Mouse (Mus musculus) CH12.LX (cell line): Measurements from ENCODE around the gene Dscaml1. TPM values are rescaled to one million over a fixed set of nuclear protein-coding genes. Genes with fewer than 3 reads are reported as not detected.

ENCODE experiments used
- DNase-seq: peaks from one replicate; pipeline ENCODE4 v3.0.0-alpha.2; 2013; ENCODE audit errors: extremely low read depth
- H3K27ac ChIP-seq: 2 replicates; pipeline ENCODE4 v1.5.1; 2012; ENCODE audit warnings: low read depth, mild to moderate bottlenecking, control low read depth, moderate library complexity; ENCODE audit not compliant: insufficient read depth
- H3K27me3 ChIP-seq: replicated peaks from 2 replicates; pipeline ENCODE3; 2012; ENCODE audit warnings: inconsistent platforms
- H3K36me3 ChIP-seq, 2 experiments: replicated peaks in 1 of 2; 2 replicates each; pipeline versions ENCODE3 to v1.6.1; 2012; ENCODE audit warnings: inconsistent platforms in 1 of 2, low read length in 1 of 2, mild to moderate bottlenecking in 1 of 2, mixed read lengths in 1 of 2, moderate library complexity in 1 of 2; ENCODE audit not compliant: control insufficient read depth in 1 of 2, insufficient read depth in 1 of 2
- H3K4me1 ChIP-seq, 2 experiments: 2 replicates each; pipeline ENCODE4 v1.6.1; 2012; ENCODE audit warnings: inconsistent platforms in 1 of 2, moderate library complexity in 1 of 2; ENCODE audit not compliant: insufficient read depth in 2 of 2, control insufficient read depth in 1 of 2
- H3K4me2 ChIP-seq: 2 replicates; pipeline ENCODE4 v1.6.1; 2012; ENCODE audit warnings: low read depth, mild to moderate bottlenecking, control low read depth; ENCODE audit not compliant: poor library complexity, insufficient read depth, severe bottlenecking
- H3K4me3 ChIP-seq, 3 experiments: fragments of 150-350 bp in 1 of 3; sonication (generic) in 1 of 3; replicated peaks in 1 of 3; 2 replicates each; pipeline versions ENCODE3 to v1.5.1; 2011 to 2012; ENCODE audit warnings: low read depth in 2 of 3, low read length in 2 of 3, mild to moderate bottlenecking in 2 of 3, moderate library complexity in 2 of 3, control low read depth in 1 of 3, improper control_type of control experiment in 1 of 3, inconsistent platforms in 1 of 3, mixed read lengths in 1 of 3; ENCODE audit not compliant: poor library complexity in 1 of 3
- H3K79me2 ChIP-seq: replicated peaks from 2 replicates; pipeline ENCODE4 v1.6.1; 2012; ENCODE audit warnings: mild to moderate bottlenecking, moderate library complexity; ENCODE audit not compliant: control insufficient read depth, poor library complexity, insufficient read depth, severe bottlenecking; ENCODE audit errors: extremely low read depth
- H3K9ac ChIP-seq: 2 replicates; pipeline ENCODE4 v1.6.1; 2012; ENCODE audit warnings: low read depth, mild to moderate bottlenecking, control low read depth, moderate library complexity; ENCODE audit not compliant: insufficient read depth
- H3K9me3 ChIP-seq: replicated peaks from 2 replicates; pipeline ENCODE3; 2012; ENCODE audit warnings: low read length, inconsistent platforms, mixed read lengths
- CHD1 ChIP-seq: IDR thresholded peaks from 2 replicates; pipeline ENCODE4 v1.6.1; 2012; ENCODE audit warnings: low read depth, low read length, improper control_type of control experiment, inconsistent platforms
- ELF1 ChIP-seq: IDR thresholded peaks from 2 replicates; pipeline ENCODE4 v1.6.1; 2014; ENCODE audit warnings: low read depth, mild to moderate bottlenecking, inconsistent platforms, low read length, improper control_type of control experiment
- ETS1 ChIP-seq: conservative IDR thresholded peaks from 2 replicates; pipeline ENCODE4 v1.6.1; 2012; ENCODE audit warnings: low read depth, mild to moderate bottlenecking, inconsistent platforms, low read length, improper control_type of control experiment, moderate library complexity
- GABPA ChIP-seq: IDR thresholded peaks from 2 replicates; pipeline ENCODE4 v1.6.1; 2012; ENCODE audit warnings: low read depth, low read length, improper control_type of control experiment, inconsistent platforms; ENCODE audit not compliant: insufficient replicate concordance
- JUN ChIP-seq: IDR thresholded peaks from 2 replicates; pipeline ENCODE4 v1.6.1; 2011; ENCODE audit warnings: low read depth, mild to moderate bottlenecking, low read length, improper control_type of control experiment, moderate library complexity; ENCODE audit not compliant: insufficient read depth
- KAT2A ChIP-seq: IDR thresholded peaks from 2 replicates; pipeline ENCODE4 v1.6.1; 2012; ENCODE audit warnings: low read length, improper control_type of control experiment, inconsistent platforms; ENCODE audit not compliant: insufficient replicate concordance
- MAFK ChIP-seq: IDR thresholded peaks from 2 replicates; pipeline ENCODE4 v1.6.1; 2011; ENCODE audit warnings: low read length, improper control_type of control experiment; ENCODE audit not compliant: insufficient replicate concordance
- MAX ChIP-seq: IDR thresholded peaks from 2 replicates; pipeline ENCODE4 v1.6.1; 2011; ENCODE audit warnings: low read length, improper control_type of control experiment
- MXI1 ChIP-seq: IDR thresholded peaks from 2 replicates; pipeline ENCODE4 v1.6.1; 2011; ENCODE audit warnings: mild to moderate bottlenecking, low read depth, low read length, improper control_type of control experiment
- NRF1 ChIP-seq: IDR thresholded peaks from 2 replicates; pipeline ENCODE4 v1.6.1; 2014; ENCODE audit warnings: low read depth, mild to moderate bottlenecking, inconsistent platforms, low read length, improper control_type of control experiment, moderate library complexity
- PAX5 ChIP-seq: IDR thresholded peaks from 2 replicates; pipeline ENCODE4 v1.6.1; 2012; ENCODE audit warnings: low read length, inconsistent platforms, mixed read lengths
- RCOR1 ChIP-seq: conservative IDR thresholded peaks from 2 replicates; pipeline ENCODE4 v1.6.1; 2012; ENCODE audit warnings: low read depth, mild to moderate bottlenecking, inconsistent platforms, low read length, improper control_type of control experiment
- TBP ChIP-seq: conservative IDR thresholded peaks from 2 replicates; pipeline ENCODE4 v1.6.1; 2011; ENCODE audit warnings: low read depth, low read length, improper control_type of control experiment
- ZNF384 ChIP-seq: IDR thresholded peaks from 2 replicates; pipeline ENCODE4 v1.6.1; 2012; ENCODE audit warnings: low read depth, low read length, improper control_type of control experiment, inconsistent platforms
- dilution Hi-C: fragments of 300-500 bp; cut with MboI; formaldehyde crosslinking; loops from 2 replicates; pipeline ENCODE4 v1.14.3; 2020; ENCODE audit warnings: low sequenced_read_pairs; ENCODE audit not compliant: extremely low pct_unique_long_range_greater_than_20kb, extremely low pct_ligation_motif_present
- in situ Hi-C: fragments of 300-500 bp; cut with MboI; formaldehyde crosslinking; loops from 3 replicates; pipeline ENCODE4 v1.14.3; 2019; ENCODE audit warnings: low sequenced_read_pairs, low pct_ligation_motif_present, low pct_unique_long_range_greater_than_20kb, mixed read lengths
- polyA plus RNA-seq: library from polyadenylated mRNA; unstranded; fragments of >175 nt; gene quantifications from 2 replicates; pipeline ENCODE4 v1.2.1, GENCODE M21; 2012; ENCODE audit warnings: low read depth; ENCODE audit not compliant: insufficient read length
- total RNA-seq, 2 experiments: library from RNA; depleted of rRNA; stranded (reverse); fragments of 300-350 nt in 1 of 2; fragments of >200 nt in 1 of 2; gene quantifications; 2 replicates each; pipeline ENCODE4 v1.2.3; 2012 to 2014

The Dscaml1 gene
- total RNA-seq (2012; rRNA removed) = not detected in 2 replicates
- not detected in 2 replicates for total RNA-seq (2014; rRNA removed)
- polyA plus RNA-seq = not detected in 2 replicates

DNA sequence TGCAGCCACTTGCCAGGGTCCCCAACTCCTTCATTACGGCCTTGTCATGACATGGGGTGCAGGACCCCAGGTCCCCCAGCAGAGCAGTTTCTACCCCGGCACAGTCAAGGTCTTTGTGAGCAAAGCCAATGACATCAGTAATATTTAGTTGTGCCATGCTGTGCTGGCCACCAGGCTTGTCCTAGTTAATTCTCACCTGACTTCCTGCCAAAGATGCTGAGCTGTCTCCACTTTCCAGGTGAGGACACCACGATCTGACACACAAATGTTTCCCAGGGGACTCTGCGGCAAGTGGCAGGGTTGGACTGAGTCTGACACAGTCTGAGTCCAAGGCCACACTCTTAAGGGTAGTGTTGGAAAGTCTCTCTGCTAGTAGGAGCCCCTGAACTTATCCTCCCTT is at the start of gene Dscaml1:
Gene Dscaml1 (plus strand): TSS at position 173 of the 400 bp plus-strand sequence.
- H3K4me2 ChIP-seq = no peak within 1 kb of the TSS
- in situ Hi-C loops = no loop called here
- H3K9ac ChIP-seq = no peak within 1 kb of the TSS
- no peaks in the 10 kb centered on the region for H3K27me3 ChIP-seq
- H3K4me1 ChIP-seq = peaks cover 0 to 10% of the 10 kb centered on the region in 2 experiments; a peak in 2 of 4 replicates
- no peaks in the 10 kb centered on the region for H3K9me3 ChIP-seq
- TF ChIP-seq PAX5 (no peak), RCOR1 (no peak), KAT2A (no peak), ZNF384 (no peak), CHD1 (no peak), MAX (no peak), MAFK (no peak), MXI1 (no peak), NRF1 (no peak)
- dilution Hi-C loops = no loop called here
- no peak within 1 kb of the TSS for H3K4me3 ChIP-seq
- H3K36me3 ChIP-seq = no peaks in the 10 kb centered on the region
- no peaks in the 10 kb centered on the region for H3K79me2 ChIP-seq
- no peak for DNase-seq
- H3K27ac ChIP-seq = no peak within 1 kb of the TSS

DNA sequence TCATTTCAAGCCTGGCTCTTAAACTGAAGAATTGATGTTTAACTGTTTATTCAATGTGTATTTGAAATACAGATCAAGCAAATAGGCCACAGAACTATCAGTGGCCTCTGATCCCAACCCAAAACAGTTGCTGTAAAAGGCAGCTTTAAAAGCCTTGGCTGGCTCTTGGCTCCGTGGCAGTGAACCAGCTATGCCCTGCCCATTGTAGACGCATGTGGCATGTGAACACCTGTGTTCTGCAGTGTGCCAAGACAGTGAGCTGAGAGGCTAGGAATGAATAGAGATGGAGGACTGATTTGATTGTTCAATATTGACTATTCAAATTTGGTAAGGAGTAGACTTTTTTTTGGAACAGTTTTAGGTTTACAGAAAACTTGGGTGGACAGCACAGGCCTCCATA is 49.5 kb upstream of the Dscaml1 start:
- dilution Hi-C loops = no loop called here
- TF ChIP-seq ZNF384 = no peak
- no peak for TF ChIP-seq TBP
- no peak for TF ChIP-seq ETS1
- TF ChIP-seq GABPA = no peak
- TF ChIP-seq ELF1 = no peak
- no peak for TF ChIP-seq JUN
- Histone ChIP-seq H3K36me3 (no peaks in the 10 kb centered on the region), H3K9ac (no peak overlapping the region), H3K4me3 (no peak overlapping the region), H3K27me3 (peaks cover 83% of the 10 kb centered on the region), H3K27ac (no peak overlapping the region), H3K4me2 (no peak overlapping the region), H3K79me2 (no peaks in the 10 kb centered on the region), H3K4me1 (no peaks in the 10 kb centered on the region), H3K9me3 (no peaks in the 10 kb centered on the region)
- in situ Hi-C loops = loop anchor here (25.0 kb wide), 1 partner anchor 365 kb away; the partner anchor contains the start of gene Cd3e
- DNase-seq = no peak
